Mouse (Mus musculus) heart, embryonic 10.5 days (tissue): ENCODE results near the gene Bckdha. TPM values are rescaled to one million over a fixed set of nuclear protein-coding genes. Genes with fewer than 3 reads are reported as not detected.
A peak's percentile ranks its signal among the peaks of the same experiment; 100 is the strongest.

ENCODE experiments used
- DNase-seq: peaks from one replicate; pipeline ENCODE4 v3.0.0-alpha.2; 2017; ENCODE audit warnings: low spot score
- H3K27ac ChIP-seq: fragments of 300-500 bp; sonication (generic); 2 replicates; pipeline ENCODE4 v1.5.1; 2016; ENCODE audit warnings: mild to moderate bottlenecking
- H3K27me3 ChIP-seq: fragments of 300-500 bp; sonication (generic); 2 replicates; pipeline ENCODE4 v1.6.1; 2016; ENCODE audit warnings: mild to moderate bottlenecking; ENCODE audit not compliant: poor library complexity, insufficient read depth, severe bottlenecking
- H3K36me3 ChIP-seq: fragments of 300-500 bp; sonication (generic); 2 replicates; pipeline ENCODE4 v1.6.1; 2016; ENCODE audit warnings: mild to moderate bottlenecking, moderate library complexity
- H3K4me1 ChIP-seq: fragments of 300-500 bp; sonication (generic); 2 replicates; pipeline ENCODE4 v1.6.1; 2016; ENCODE audit warnings: mild to moderate bottlenecking
- H3K4me3 ChIP-seq: fragments of 300-500 bp; sonication (generic); 2 replicates; pipeline ENCODE4 v1.5.1; 2016; ENCODE audit warnings: mild to moderate bottlenecking, moderate library complexity
- H3K9me3 ChIP-seq: fragments of 300-500 bp; sonication (generic); 2 replicates; pipeline ENCODE4 v1.6.1; 2016; ENCODE audit warnings: mild to moderate bottlenecking, moderate library complexity
- WGBS: fragments of 180-500 bp; shearing (Covaris S2); methylation state at CpG from one replicate; pipeline ENCODE4 v1.1.7; 2016; 5-methylcytosine and 5-hydroxymethylcytosine counted together
- polyA plus RNA-seq: library from polyadenylated mRNA; unstranded; fragments of >200 nt; fragmentation: Nextera tagmentation; extraction: Ambion mirVana; gene quantifications from 2 replicates; pipeline ENCODE4 v1.2.1, GENCODE M21; 2016

Bckdha gene
- polyA plus RNA-seq, 1 experiment from 2014 or later: 51.7 TPM

DNA sequence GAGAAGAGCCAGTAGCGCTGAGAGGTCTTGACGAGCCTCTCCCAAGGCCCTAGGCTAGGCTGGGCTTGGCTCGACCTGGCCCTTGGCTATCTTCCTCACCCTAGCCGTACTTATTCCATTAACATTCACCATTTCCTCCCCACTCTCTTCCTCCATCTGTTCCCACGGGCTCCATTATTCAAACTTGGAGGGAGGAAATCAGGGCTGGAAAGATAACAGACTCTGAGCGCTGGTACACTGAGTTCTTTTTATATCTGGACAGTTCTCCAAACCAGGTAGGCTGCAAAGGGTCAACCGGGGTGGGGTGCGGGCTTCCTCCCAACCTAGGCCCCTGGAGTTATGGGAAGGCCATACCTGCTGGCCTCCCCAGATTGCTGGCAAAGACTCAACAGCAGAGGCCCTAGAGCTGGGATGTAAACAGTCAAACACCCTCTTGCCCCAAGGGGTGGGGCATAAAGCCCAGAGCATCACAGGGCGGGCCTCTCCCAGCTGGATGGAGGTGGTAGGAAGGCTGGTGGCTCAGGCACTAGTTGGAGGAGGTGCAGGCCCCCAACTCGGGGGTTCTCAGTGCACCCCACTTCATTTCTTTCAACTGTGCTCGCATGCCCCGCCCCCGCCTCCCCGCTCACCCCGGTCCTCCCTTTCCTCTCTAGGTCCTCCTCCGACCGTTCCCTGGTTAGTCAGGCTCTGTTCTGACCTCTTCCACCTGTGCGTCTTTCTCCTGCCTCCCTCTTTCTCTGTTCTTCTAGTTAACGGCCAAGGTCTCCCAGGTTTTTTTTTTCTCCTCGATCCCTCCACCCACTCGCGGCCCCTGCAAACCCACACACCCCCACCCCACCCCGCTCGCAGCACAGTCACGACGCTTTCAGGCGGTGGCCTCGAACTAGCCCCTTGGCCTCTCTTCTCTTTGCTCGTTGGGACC is 32.0 kb downstream of the Bckdha start, which contains the start of gene B3gnt8:
B3gnt8 (plus strand) TSS at position 146 of the 922 bp plus-strand sequence.
- Histone ChIP-seq H3K4me1 (peaks cover 41% of the 10 kb centered on the region), H3K27ac (peak within 1 kb of the TSS; percentile 74), H3K4me3 (peak within 1 kb of the TSS; percentile 63), H3K9me3 (no peaks in the 10 kb centered on the region), H3K27me3 (0 out of 2 replicates have a peak, but pooled peaks cover 9% of the 10 kb centered on the region), H3K36me3 (peaks cover 59% of the 10 kb centered on the region)
- 9% methylated on average over 29 of the region's 29 CpGs for WGBS
- no peak for DNase-seq

- Histone ChIP-seq H3K27me3 (0 out of 2 replicates have a peak, but pooled peaks cover 9% of the 10 kb centered on the region), H3K36me3 (peaks cover 63% of the 10 kb centered on the region), H3K4me1 (peaks cover 41% of the 10 kb centered on the region), H3K4me3 (no peak overlapping the region), H3K9me3 (no peaks in the 10 kb centered on the region), H3K27ac (no peak overlapping the region)
- 75% methylated on average over 10 of the region's 10 CpGs for WGBS
- DNase-seq: no peak
Measured at GRCm38 (mm10) chr7:25625594-25626250, 33.1 kb downstream of the Bckdha start.

- WGBS: 41% methylated on average over 5 of the region's 5 CpGs
- H3K36me3 ChIP-seq: peaks cover 56% of the 10 kb centered on the region
Measured at GRCm38 (mm10) chr7:25624851-25625250, 33.9 kb downstream of the Bckdha start.

GRCm38 (mm10) chr7:25623857-25624370 is 34.9 kb downstream of the Bckdha start:
- H3K27ac ChIP-seq: no peak overlapping the region
- H3K4me3 ChIP-seq: no peak overlapping the region
- DNase-seq: no peak
- H3K27me3 ChIP-seq: 0 out of 2 replicates have a peak, but pooled peaks cover 4% of the 10 kb centered on the region
- H3K4me1 ChIP-seq: peaks cover 47% of the 10 kb centered on the region
- 89% methylated on average over 11 of the region's 11 CpGs for WGBS
- no peaks in the 10 kb centered on the region for H3K9me3 ChIP-seq
- H3K36me3 ChIP-seq: peaks cover 48% of the 10 kb centered on the region

More at GRCm38 (mm10) chr7:25624851-25625250, 33.9 kb downstream of the Bckdha start:
- no peaks in the 10 kb centered on the region for H3K9me3 ChIP-seq
- peaks cover 46% of the 10 kb centered on the region for H3K4me1 ChIP-seq
- no peak for DNase-seq
- 0 out of 2 replicates have a peak overlapping the region, but pooled peaks have one; percentile 26 for H3K27ac ChIP-seq
- no peak overlapping the region for H3K4me3 ChIP-seq
- H3K27me3 ChIP-seq: 0 out of 2 replicates have a peak, but pooled peaks cover 9% of the 10 kb centered on the region

DNA sequence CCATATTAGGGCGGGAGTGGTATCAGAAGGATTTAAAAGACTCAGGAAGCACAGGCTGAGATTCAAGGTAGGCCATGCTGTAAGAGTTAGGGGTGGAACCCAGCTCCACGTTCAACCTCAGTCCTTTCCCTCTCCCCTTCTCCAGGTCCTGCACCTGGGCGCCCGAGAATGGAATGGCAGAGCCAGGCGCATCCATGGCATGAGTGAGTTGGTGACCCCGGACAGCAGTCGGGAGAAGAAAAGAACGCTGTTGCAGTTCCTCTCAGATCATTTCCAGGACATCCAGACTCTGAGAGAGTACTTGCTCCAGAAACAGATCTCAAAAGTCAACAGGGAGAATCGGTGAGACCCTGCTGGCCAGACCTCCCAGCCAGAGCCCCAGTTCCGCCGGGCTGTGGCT is 38.0 kb downstream of the Bckdha start:
- peaks cover 17% of the 10 kb centered on the region for H3K4me1 ChIP-seq
- no peak overlapping the region for H3K27ac ChIP-seq
- peaks cover 47% of the 10 kb centered on the region for H3K36me3 ChIP-seq
- no peak overlapping the region for H3K4me3 ChIP-seq
- no peaks in the 10 kb centered on the region for H3K9me3 ChIP-seq
- WGBS: 89% methylated on average over 11 of the region's 11 CpGs
- H3K27me3 ChIP-seq: no peaks in the 10 kb centered on the region
- DNase-seq: peak; percentile 31

- DNase-seq: peak; percentile 58
- Histone ChIP-seq H3K27me3 (peaks cover 3% of the 10 kb centered on the region; the same call in 1 of the 2 replicates), H3K4me3 (peak overlapping the region; percentile 83), H3K9me3 (no peaks in the 10 kb centered on the region), H3K27ac (no peak overlapping the region), H3K36me3 (peaks cover 41% of the 10 kb centered on the region), H3K4me1 (peaks cover 14% of the 10 kb centered on the region)
- WGBS: 91% methylated on average over 5 of the region's 5 CpGs
Measured at GRCm38 (mm10) chr7:25620101-25620500, 38.7 kb downstream of the Bckdha start.

DNA sequence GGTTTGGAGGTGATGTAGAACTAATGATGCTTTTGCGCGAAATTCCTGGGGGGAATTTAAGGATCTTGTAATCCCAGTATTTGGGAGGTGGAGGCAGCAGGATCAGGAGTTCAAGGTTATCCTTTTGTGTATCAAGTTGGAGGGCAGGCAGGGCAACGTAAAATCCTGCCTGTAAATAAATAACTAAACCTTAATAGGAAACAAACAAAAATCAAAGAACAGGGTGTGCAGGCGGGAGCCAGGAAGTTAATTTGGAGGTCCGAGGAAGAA is 39.1 kb downstream of the Bckdha start:
- Histone ChIP-seq H3K36me3 (peaks cover 37% of the 10 kb centered on the region), H3K4me3 (peak overlapping the region; percentile 83), H3K27ac (peak overlapping the region; percentile 89), H3K27me3 (peaks cover 3% of the 10 kb centered on the region; the same call in 1 of the 2 replicates), H3K9me3 (no peaks in the 10 kb centered on the region), H3K4me1 (peaks cover 9% of the 10 kb centered on the region)
- 19% methylated on average over 5 of the region's 5 CpGs for WGBS
- DNase-seq: no peak

- peak within 1 kb of the TSS; percentile 83 for H3K4me3 ChIP-seq
- peaks cover 32% of the 10 kb centered on the region for H3K36me3 ChIP-seq
- H3K4me1 ChIP-seq: peaks cover 8% of the 10 kb centered on the region; the same call in 1 of the 2 replicates
- peaks cover 3% of the 10 kb centered on the region; the same call in 1 of the 2 replicates for H3K27me3 ChIP-seq
- peak within 1 kb of the TSS; percentile 89 for H3K27ac ChIP-seq
- DNase-seq: peak; percentile 98
- no peaks in the 10 kb centered on the region for H3K9me3 ChIP-seq
- 2% methylated on average over 53 of the region's 53 CpGs for WGBS
Measured at GRCm38 (mm10) chr7:25618865-25619721, 39.7 kb downstream of the Bckdha start, which contains the start of gene Dmac2. Gene Dmac2 (plus strand): TSS chr7:25619414.

DNA sequence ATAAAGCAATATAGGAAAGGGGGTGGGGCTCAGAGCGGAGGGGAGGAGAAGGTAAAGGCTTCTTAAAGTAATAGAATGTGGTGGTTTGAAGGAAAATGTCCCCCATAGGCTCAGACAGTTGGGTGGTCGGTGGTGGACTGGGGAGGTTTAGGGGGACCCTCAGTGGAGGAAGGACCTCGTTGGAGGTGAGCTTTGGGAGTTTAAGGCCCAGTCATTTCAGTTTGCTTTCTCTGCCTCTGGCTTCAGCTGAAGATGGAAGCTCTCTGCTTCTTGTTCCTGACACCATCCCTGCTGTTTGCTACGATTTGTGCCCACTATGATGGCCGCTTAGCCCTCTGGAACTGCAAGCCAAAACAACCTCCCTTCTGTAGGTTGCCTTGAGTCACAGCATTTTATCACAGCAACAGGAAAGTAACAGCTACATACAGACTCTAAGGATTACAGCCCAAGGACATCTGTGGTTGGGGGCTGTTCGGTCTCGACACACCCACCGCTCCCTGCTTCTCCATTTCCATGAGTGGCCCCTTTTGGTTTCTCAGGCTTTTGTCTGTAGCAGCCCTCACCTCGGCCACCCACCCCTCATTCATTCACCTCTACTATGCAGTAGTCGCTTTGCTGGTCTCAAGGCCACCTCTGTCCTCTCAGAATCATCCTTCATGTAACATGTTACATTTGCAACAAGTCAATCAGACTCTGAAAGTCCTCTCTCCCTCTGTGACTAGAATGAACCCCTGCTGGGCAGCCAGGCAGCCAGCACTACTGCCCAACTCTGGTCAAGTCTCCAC is 41.2 kb downstream of the Bckdha start:
- no peak overlapping the region for H3K27ac ChIP-seq
- H3K36me3 ChIP-seq: peaks cover 19% of the 10 kb centered on the region
- H3K4me3 ChIP-seq: no peak overlapping the region
- peaks cover 8% of the 10 kb centered on the region; the same call in 1 of the 2 replicates for H3K4me1 ChIP-seq
- no peaks in the 10 kb centered on the region for H3K9me3 ChIP-seq
- DNase-seq: peak; percentile 65
- H3K27me3 ChIP-seq: peaks cover 3% of the 10 kb centered on the region; the same call in 1 of the 2 replicates
- 78% methylated on average over 10 of the region's 10 CpGs for WGBS

DNA sequence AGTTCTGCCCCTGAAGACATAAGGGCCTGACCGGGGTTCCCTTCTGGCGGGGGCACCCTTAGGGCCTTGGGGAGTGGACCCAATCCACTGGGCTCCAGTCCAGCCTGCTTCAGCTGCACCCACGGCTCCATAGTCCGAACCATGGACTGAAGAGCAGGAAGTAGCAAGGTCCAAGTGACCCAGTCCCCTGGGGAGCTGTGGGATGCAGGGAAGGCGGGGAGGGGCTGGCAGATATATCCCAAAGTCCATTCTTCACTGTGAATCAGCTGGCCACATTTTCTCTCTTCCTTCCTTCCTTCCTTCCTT is 43.1 kb downstream of the Bckdha start, which contains the start of gene Erich4:
Erich4 (minus strand) TSS at position 187 of the 306 bp plus-strand sequence.
- 75% methylated on average over 5 of the region's 5 CpGs for WGBS
- no peak within 1 kb of the TSS for H3K27ac ChIP-seq
- H3K9me3 ChIP-seq: no peaks in the 10 kb centered on the region
- H3K4me1 ChIP-seq: peaks cover 8% of the 10 kb centered on the region; the same call in 1 of the 2 replicates
- DNase-seq: no peak
- H3K27me3 ChIP-seq: peaks cover 8% of the 10 kb centered on the region; the same call in 1 of the 2 replicates
- H3K4me3 ChIP-seq: no peak within 1 kb of the TSS
- peaks cover under 1% of the 10 kb centered on the region; the same call in 1 of the 2 replicates for H3K36me3 ChIP-seq

DNA sequence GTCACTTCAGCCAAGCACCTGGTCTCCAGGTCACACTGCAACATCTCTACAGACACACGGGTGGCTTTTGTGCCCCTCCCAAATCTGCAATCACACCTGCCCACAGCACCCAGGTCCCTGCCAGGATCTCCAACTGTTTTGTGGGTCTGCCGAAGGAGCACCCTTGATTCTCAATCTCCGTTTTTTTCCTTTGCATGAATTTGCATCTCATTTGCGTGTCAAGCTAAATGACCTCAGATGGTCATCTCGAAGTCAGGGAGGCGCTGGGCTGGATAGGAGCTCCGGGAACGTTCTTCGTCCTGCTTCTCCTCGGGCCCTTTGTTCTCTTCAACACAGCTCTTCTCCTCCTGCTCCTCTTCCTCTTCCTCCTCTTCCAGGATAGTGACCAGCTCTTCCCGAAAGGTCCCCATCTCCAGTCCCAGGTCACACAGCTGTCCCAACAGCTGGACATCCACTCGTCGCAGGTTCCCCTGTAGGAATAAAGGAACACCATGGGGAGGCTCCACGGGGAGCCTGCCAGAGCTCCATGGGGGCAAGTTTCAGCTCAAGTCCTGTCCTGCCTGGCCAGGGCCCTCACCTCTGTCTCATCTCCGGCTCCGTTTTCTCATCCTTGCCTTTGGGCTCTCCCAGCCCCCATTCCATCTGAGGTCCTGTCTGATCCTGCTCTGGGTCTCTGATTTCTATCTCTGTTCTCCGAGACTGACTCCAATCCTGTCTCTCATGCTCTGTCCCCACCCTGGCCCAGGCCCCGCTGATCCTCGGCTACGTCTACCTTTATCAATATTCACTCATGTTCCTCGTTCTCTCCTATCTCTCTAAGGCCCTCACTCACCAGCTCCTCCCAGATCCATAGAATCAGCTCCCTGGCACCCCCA is 43.7 kb downstream of the Bckdha start:
- Histone ChIP-seq H3K4me1 (peaks cover 6% of the 10 kb centered on the region; the same call in 1 of the 2 replicates), H3K27ac (no peak overlapping the region), H3K27me3 (peaks cover 8% of the 10 kb centered on the region; the same call in 1 of the 2 replicates), H3K4me3 (no peak overlapping the region), H3K9me3 (no peaks in the 10 kb centered on the region), H3K36me3 (no peaks in the 10 kb centered on the region)
- WGBS: 62% methylated on average over 21 of the region's 21 CpGs
- DNase-seq: peak; percentile 66
